Comparison of ENCODE assay signal across 11 mouse cellular contexts in genomic region chr4:102506376-102507280, GRCm38 (mm10).
A peak's percentile ranks its signal among the peaks of the same experiment; 100 is the strongest.
DNase-seq lines count a peak whose midpoint lies in the region; ATAC-seq lines count a peak whose summit lies in the region.
"Had no signal": no experiment of that assay in that cellular context is flagged by ENCODE, and none has a peak within 500 bp of the region (broad histone marks: within the 10 kb centered on the region; RNA-seq: fewer than 3 reads in every experiment).

No protein-coding gene starts in this region.

- peak overlapping the region; percentile 4; the same call in 1 of the 2 replicates for H3K27ac ChIP-seq in limb, embryonic 15.5 days
- no peak overlapping the region for H3K27ac ChIP-seq in forebrain, embryonic 15.5 days (replicated peaks)
- H3K27ac ChIP-seq: forebrain, embryonic 13.5 days; kidney, postnatal 0 days had no signal

- no peak overlapping the region for H3K9ac ChIP-seq in limb, embryonic 15.5 days
- no peak overlapping the region for H3K9ac ChIP-seq in forebrain, embryonic 15.5 days (replicated peaks)
- H3K9ac ChIP-seq: forebrain, embryonic 13.5 days had no signal

- H3K9me3 ChIP-seq in limb, embryonic 15.5 days: no peaks in the 10 kb centered on the region
- no peaks in the 10 kb centered on the region for H3K9me3 ChIP-seq in forebrain, embryonic 15.5 days
- H3K9me3 ChIP-seq: forebrain, embryonic 13.5 days had no signal

- 37% methylated on average over 15 of the region's 15 CpGs for WGBS in limb, embryonic 15.5 days
- WGBS in forebrain, embryonic 15.5 days: 77% methylated on average over 15 of the region's 15 CpGs

- no peaks in the 10 kb centered on the region for H3K27me3 ChIP-seq in limb, embryonic 15.5 days
- no peaks in the 10 kb centered on the region for H3K27me3 ChIP-seq in forebrain, embryonic 15.5 days

- no peaks in the 10 kb centered on the region for H3K36me3 ChIP-seq in limb, embryonic 15.5 days
- no peaks in the 10 kb centered on the region for H3K36me3 ChIP-seq in forebrain, embryonic 15.5 days

- ATAC-seq in limb, embryonic 15.5 days (ENCODE audit: insufficient number of reproducible peaks, low FRiP score, low TSS enrichment, low read depth): no peak
- ATAC-seq in forebrain, embryonic 15.5 days (replicated peaks): no peak
- ATAC-seq: forebrain, embryonic 13.5 days had no signal

- H3K4me2 ChIP-seq in limb, embryonic 15.5 days: no peak overlapping the region
- H3K4me2 ChIP-seq in forebrain, embryonic 15.5 days (replicated peaks): no peak overlapping the region
- H3K4me2 ChIP-seq: forebrain, embryonic 13.5 days had no signal

- peaks cover 40% of the 10 kb centered on the region for H3K4me1 ChIP-seq in limb, embryonic 15.5 days
- H3K4me1 ChIP-seq in forebrain, embryonic 15.5 days: peaks cover 8% of the 10 kb centered on the region; the same call in 1 of the 2 replicates

- peak; percentile 73 to 76 for DNase-seq in B cell, adult 2 months
- DNase-seq in CD4-positive, CD25-positive, alpha-beta regulatory T cell, adult 2 months (ENCODE audit: low read depth, low spot score): peak; percentile 90
- peak; percentile 92 for DNase-seq in naive thymus-derived CD4-positive, alpha-beta T cell, adult 2 months (ENCODE audit: low read depth)
- no peak for DNase-seq in yolk sac, embryonic 10.5 days (ENCODE audit: low spot score)
- DNase-seq in right cerebral cortex, postnatal 4 days: no peak
- DNase-seq in ovary, postnatal 14 days (ENCODE audit: low spot score): no peak
- DNase-seq: cerebellum, postnatal 10 days had no signal

- H3K4me3 ChIP-seq in limb, embryonic 15.5 days: no peak overlapping the region
- H3K4me3 ChIP-seq in forebrain, embryonic 15.5 days: no peak overlapping the region
- H3K4me3 ChIP-seq: forebrain, embryonic 13.5 days had no signal

Comparison
In these comparisons a context has a peak if more than half of its experiments do, and no peak if none do; other contexts are left out.
1. DNase-seq: peak in B cell, adult 2 months (2 of 2), CD4-positive, CD25-positive, alpha-beta regulatory T cell, adult 2 months (single experiment) and naive thymus-derived CD4-positive, alpha-beta T cell, adult 2 months (single experiment); none in yolk sac, embryonic 10.5 days (single experiment), right cerebral cortex, postnatal 4 days (single experiment) and ovary, postnatal 14 days (single experiment).